Mouse (Mus musculus): ENCODE data around the gene Rpl36a.
"Not testable (repeated sequence)": the region's sequence is repeated elsewhere in the genome, so short reads cannot be mapped to it uniquely, and the experiment has no call there.

The Rpl36a gene

DNA sequence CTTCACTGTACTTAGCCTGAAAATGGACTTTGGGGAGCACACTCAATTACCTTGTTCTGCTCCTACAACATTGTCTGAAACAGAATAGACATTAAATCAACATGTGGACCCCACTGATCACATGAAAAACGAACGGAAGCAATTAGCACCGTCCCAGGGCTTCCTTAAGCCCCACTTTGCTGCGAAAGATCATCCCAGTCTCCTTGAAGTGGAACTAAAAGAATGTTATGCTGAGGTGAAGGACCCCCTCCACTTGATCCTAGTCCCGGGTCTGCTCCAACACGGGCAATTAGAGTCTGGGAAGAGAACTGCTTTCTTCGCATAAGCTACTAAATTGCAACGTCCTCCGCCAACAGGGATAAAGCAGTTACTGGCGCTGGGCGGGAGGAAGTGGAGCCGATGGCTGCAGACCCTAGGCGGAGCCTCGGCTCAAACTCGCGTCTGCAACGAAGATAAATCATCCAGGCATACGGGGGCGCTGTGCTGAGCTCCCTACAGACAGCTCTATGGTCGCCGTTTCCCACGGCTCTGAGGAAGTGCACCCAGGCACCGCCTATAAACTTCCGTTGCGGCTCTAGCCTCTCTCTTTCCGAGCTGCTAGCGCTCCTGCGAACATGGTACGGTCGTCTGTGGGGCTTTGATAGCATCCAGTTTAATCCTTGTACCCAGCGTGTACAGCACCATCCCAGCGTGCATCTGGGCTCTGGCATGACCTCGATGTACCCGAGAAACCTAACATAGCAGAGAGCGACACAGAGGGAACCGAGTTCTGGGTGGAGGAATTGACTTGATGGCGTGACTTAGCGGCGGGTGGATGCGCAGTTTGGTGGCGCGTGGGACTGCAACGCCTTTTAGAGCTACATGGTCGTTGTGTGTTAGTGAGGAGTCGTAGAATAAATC is at the start of gene Rpl36a:
Gene Rpl36a (plus strand): TSS at position 552 of the 900 bp plus-strand sequence.
- peak; percentile 99 for ATAC-seq (ENCODE audit: insufficient number of reproducible peaks, low FRiP score, low TSS enrichment)

DNA sequence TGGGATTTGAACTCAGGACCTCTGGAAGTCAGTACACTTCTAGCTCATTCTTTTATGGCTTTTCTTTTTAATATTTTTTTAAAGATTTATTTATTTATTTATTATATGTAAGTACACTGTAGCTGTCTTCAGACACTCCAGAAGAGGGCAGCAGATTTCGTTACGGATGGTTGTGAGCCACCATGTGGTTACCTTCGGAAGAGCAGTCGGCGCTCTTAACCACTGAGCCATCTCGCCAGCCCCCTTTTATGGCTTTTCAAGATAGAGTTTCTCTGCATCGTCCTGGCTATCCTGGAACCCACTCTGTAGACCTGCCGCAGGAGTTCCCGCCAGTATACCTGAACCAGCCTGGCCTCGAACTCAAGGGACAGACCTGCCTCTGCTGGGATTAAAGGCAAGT is 45.7 kb upstream of the Rpl36a start:
- not testable (repeated sequence) for ATAC-seq (ENCODE audit: insufficient number of reproducible peaks, low FRiP score, low TSS enrichment)

DNA sequence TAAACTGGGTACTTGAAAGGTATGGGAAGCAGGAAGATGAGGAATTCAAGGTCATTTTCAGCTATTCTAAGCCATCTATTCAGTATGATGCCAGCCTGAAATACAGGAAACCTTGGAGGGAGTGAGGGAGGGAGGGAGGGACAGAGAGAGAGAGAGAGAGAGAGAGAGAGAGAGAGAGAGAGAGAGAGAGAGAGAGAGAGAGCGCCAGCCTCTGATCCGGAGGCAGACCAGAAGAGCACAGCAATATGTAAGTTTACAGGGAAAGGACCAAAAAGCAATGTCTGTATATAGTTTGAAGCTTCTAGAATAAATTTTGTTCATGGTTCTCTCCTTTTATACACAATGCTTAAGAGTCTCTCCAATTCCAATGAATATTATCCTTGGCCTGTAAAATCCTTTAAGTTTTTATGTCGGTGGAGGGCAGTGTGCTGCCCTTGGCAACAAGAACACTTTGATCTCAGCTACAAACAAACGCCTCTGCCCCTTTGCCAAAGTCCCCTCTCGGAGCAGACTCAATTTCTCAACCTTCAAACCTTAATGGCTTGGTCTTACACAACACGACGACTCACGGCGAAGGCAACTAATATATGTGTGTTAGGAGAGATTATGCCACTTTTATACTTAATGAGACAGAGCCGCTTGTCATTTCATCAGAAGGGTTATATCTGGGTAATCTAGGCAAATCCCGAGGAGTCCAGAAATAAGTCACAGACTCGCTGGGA is 44.9 kb upstream of the Rpl36a start:
- ATAC-seq (ENCODE audit: insufficient number of reproducible peaks, low FRiP score, low TSS enrichment), result no peak; the same call in 1 of the 2 replicates

DNA sequence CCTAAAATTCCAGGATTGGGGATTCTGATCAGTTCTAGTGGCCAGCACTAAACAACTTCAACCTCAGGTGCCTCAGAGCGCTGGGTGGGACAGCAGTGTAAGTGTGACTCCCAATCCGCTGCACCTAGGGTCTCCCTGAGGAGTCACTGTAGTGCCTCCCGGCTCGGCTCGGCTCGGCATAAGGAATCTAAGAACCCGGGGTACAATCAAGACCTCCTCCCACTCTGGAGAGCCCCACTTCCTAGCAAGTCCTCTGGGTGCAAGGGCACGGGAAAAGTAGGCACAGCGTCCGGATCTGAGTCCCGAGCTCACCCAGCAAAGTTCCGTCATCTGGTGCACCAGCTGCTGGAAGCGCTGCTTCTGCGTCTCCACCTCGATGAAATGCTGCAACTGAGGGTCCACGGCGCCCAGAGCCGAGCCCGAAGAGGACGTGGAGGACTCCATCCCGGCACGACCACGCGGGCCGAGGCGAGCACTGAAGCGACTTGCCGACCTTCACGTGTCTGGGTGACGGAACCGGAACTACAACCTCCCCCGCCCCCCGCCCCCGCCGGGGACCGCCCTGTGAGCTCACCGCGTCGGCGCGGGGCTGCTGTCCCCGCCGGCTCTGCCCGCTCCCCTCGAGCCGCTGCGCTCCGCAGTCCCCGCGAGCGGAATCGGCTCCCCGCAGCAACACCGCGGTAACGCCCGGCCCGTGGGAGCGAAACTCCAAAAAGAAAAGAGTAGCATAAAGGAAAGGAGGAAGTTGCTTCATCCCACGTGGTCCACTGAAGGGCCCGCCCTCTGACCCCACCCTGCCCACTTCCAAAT is 44.1 kb upstream of the Rpl36a start, which contains the start of gene Timm8a1:
Gene Timm8a1 (minus strand): TSS at position 721 of the 810 bp plus-strand sequence.
- peak; percentile 86 for ATAC-seq (ENCODE audit: insufficient number of reproducible peaks, low FRiP score, low TSS enrichment)

DNA sequence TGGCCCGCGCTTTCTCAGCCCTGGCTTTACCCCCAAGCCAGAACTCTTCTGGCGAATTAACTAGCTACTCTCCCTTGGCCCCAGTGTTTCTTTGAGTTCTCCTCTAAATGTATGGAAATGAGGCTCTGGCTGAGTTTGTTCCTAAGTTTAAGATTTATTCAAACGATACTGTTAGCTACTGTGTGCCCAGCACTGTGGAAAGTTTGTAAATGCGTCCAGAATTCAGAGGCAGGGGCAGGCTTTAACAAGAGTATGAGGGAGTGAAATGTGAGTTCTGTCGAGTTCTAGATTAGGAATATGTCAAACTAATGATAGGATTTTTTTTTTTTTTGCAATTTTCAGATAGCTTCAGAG is 43.5 kb upstream of the Rpl36a start:
- no peak for ATAC-seq (ENCODE audit: insufficient number of reproducible peaks, low FRiP score, low TSS enrichment)

DNA sequence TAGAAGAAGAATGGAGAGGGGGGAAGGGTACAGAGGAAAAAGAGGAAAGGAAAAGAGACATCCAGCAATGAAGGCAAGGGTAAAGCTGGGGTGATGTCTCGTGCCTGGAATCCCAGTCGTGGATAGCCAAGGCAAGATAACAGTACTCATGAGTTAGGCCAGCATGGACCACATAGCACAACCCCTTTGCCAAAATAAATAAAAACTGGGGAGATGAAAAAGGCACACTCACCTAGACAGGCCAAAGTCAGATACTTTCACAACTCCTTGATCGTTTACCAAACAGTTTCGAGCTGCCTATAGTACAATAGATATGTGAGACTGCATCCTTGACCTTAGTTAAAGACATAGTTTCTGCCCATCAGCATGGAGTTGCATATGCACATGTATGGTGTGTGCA is 38.1 kb upstream of the Rpl36a start:
- no peak for ATAC-seq (ENCODE audit: insufficient number of reproducible peaks, low FRiP score, low TSS enrichment)

DNA sequence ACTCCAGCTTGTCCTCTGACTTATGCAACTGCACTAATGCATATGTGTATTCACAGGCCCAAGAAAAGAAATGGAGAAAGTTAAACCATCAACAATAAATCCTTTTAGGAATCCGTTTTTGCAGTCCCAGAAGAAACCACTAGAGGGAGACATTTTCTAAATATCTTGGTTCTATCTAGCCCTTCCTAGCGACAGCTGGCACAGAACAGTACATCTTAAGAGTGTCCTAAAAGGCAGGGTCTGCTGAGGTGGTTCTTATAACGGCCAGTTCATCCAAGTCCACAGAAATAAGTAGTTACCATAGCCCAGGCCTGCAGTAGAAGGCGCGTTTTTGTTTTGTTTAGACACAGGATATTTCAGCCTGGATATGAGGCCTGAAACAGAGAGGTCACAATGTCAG is 34.6 kb upstream of the Rpl36a start:
- ATAC-seq (ENCODE audit: insufficient number of reproducible peaks, low FRiP score, low TSS enrichment), result peak; percentile 61; the same call in 1 of the 2 replicates

DNA sequence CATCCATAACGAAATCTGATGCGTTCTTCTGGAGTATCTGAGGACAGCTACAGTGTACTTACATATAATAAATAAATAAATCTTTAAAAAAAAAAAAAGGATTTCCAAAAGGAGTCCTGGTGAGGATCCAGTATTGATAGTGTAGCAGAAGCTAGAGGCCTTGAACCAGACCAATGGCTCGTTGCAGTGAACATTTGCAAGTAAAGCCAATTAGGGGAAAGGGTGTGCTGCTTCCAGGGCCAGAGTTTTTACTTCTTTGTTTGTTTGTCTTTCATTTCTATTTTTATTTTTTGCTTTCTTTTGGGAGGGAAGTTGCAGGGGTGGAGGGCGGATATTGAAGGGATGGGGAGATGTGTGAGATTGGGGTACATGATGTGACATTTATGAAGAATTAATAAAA is 32.1 kb upstream of the Rpl36a start:
- no peak for ATAC-seq (ENCODE audit: insufficient number of reproducible peaks, low FRiP score, low TSS enrichment)

DNA sequence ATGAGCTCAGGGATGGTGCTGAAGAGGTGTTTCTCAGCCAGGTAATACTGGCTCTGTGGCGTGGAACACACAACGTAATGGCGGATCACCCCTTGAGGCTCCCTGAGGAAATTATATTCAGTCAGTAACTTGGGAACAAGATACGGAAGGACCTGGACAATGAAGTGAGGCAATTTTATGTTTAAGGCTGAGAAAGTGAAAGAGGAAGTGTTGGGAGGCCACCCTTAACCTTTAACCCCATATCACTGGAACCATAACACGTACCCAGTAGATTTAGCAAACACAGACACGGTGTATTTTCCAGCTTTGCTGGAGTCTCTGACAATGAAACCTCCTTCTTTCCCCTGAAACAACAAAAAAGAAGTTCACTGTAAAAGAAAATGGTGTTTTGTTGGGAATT is 31.0 kb upstream of the Rpl36a start:
- ATAC-seq (ENCODE audit: insufficient number of reproducible peaks, low FRiP score, low TSS enrichment), result no peak

DNA sequence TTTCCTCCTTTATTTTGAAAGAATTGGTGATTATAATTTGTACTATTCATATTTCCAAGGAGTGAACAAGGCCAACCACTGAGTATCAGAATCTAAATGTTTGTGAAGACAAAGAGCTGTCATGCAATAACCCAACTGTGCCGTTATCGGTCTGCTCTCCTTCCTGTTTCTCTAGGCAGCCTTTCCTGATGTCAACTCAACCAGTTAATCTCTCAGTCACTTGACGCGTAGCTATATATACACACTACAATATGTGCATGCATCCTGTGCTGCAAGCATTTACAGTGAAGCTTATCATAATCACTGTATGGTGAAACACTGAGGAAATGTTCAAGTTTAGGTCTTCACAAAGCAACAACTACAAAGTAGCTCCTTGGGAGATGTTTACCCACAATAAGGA is 21.1 kb upstream of the Rpl36a start:
- ATAC-seq (ENCODE audit: insufficient number of reproducible peaks, low FRiP score, low TSS enrichment), result no peak

DNA sequence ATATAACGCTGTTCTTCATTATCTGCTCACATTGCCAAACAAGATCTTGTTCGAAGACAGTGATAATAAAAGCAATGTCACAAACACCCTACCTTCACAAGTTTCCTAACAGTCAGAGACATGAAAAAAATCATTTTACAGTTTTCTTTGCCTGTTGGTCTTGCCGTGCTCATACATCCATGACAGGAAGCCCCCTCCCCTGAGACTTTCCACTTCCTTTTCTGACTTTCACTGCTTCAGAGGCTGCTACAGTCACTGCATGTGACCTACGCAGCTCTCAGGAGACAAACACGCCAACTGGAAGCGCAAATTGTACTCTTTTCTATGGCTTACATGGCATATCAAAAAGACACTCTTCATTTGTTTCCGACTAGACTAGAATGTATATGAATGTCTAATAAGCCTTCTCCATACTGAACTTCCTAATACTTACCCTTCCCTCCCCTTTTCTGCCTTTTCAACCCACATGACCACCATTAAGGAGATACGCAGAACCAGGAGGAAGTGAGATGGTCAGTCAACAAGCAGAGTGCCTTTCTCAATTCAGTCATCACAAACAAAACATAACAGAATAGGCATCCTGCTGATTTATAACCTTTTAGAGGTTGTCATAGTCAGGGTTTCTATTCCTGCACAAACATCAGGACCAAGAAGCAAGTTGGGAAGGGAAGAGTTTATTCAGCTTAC is 18.8 kb upstream of the Rpl36a start:
- no peak for ATAC-seq (ENCODE audit: insufficient number of reproducible peaks, low FRiP score, low TSS enrichment)

DNA sequence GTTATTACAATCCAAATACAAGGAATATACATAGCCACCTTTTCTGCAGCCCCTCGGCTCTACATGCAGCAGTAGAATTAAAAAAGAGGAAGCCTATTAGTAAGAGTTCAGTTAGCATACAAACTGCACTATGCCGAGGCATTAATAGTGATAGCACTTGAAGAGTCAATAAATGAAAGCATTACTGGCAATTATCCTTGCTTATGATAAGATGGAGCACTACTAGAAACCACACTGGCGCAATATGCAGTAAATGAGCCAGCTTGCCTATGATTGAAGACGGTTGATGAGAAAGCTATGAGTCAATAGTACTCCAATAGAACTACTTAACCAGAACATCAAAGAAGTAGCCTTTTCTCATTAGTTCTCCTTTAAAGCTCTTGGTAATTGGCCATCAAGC is 7.6 kb upstream of the Rpl36a start:
- no peak for ATAC-seq (ENCODE audit: insufficient number of reproducible peaks, low FRiP score, low TSS enrichment)

DNA sequence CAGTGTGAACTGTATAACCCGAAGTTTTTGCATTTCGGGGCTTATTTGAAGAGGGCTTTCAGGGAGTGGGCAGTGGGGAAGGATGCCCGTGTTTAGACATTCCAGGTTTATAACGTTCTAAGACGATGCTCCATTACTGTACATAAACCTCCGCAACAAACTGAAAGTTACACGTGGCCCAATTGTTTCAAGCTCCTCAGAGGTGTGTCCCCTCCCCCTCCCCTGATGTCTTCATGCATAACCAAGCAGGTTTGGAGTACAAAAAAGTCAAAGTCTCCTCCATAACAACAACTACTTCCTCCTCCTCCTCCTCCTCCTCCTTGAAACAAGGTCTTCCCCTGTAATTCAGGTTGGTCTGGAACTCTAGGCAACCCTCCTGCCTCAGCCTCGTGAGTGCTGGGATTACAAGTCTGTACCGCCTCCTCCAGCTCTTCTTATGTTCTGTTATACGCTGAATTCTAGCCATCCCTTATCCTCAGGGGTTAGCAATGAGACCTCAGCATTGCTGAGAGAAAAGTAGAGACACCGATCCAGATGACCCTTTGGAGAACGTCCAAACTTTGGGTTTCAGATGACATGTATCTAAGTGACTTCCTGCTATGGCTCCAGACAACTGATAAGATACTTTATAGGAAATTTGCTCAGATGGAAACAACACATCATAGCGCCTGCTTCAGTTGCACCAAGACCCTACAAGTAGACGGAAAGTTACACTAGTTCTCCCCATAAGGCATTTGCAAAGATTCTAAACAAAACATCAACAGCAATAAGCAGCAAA is 4.7 kb upstream of the Rpl36a start:
- ATAC-seq (ENCODE audit: insufficient number of reproducible peaks, low FRiP score, low TSS enrichment), result no peak

DNA sequence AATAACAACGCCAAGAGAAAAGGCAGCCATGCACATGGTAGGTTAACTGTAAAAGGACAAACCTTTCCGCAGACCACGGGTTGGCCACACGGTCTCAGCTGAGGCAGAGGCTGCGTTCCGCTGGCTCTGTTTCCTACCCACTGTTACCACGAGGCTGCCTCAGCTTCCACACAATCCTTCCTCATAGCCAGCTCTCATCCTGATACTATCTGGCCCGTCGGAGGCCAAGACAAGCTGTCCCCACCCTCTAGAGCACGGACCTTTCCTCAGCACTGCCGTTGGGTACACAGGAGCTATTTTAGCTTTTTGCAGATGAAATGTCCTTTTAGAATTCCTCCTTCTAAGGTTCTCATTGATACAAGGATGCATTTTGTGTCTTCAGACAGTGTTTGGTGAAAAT is 3.2 kb upstream of the Rpl36a start:
- no peak for ATAC-seq (ENCODE audit: insufficient number of reproducible peaks, low FRiP score, low TSS enrichment)

DNA sequence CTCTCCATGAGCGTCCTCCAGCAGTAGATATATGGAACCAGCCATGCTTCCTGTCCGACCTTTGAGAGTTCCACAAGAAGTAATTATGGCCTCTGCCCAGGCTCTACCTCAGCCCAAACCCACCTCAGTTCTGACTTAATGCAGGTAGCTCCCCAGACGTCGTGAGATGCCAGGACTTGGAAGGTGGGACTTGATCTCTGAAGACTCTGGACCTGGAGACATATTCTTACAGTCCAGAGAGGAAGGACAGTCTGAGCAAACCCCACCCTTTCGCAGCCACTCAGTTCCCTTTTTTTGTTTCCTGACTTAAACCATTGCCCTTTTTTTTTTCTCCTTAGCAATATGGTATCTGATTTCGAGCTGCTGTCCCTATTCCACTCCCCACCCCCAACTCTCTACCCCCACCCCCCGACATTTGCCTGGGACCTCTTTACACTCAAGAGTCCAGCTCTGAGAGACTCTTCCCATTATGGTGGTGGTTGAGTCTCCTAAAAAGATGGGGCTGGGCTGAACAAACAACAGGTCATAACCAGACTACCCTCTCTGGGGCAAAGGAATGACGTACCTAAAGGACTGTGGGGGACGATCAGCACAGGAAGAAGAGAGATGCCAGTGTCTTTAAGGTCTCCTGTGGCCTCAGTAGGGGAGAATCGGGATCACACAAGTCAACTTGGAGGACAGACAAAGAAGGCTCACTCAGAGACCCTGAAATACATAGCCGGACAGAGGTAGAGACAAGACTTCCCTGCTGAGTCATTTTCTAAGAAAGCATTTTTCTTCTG is 2.4 kb upstream of the Rpl36a start, which contains the start of gene Btk:
Gene Btk (minus strand): TSS at position 683 of the 782 bp plus-strand sequence.
- ATAC-seq (ENCODE audit: insufficient number of reproducible peaks, low FRiP score, low TSS enrichment), result no peak

DNA sequence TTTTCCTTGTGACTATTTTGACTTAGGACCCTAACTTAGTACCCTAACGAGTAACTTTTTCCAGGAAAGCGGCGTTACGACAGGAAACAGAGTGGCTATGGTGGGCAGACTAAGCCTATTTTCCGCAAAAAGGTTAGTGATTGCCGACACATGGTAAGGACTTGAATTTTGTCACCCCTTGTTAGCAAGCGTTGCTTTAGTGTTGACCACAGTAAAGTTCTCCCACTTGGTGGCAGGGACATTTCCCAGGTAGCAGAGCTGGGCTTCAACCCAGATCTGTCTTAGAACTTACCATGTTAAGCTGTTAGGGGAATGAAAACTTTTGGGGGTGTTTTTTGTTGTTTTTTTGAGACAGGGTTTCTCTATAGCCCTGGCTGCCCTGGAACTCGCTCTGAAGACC is 993 bp downstream of the Rpl36a start:
- ATAC-seq (ENCODE audit: insufficient number of reproducible peaks, low FRiP score, low TSS enrichment), result no peak

DNA sequence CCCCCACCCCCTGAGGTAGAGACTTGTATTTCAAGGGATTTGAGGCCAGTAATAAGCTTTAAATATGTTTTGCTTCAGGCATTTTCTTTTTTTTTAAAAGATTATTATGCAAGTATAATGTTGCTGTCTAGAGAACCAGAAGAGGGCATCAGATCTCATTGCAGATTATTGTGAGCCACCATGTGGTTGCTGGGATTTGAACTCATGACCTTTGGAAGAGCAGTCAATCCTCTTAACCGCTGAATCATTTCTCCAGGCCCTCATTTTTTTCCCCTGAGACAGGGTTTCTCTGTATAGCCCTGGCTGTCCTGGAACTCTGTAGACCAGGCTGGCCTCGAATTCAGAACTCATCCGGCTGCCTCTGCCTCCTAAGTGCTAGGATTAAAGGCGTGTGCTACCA is 2.8 kb downstream of the Rpl36a start:
- no peak for ATAC-seq (ENCODE audit: insufficient number of reproducible peaks, low FRiP score, low TSS enrichment)

DNA sequence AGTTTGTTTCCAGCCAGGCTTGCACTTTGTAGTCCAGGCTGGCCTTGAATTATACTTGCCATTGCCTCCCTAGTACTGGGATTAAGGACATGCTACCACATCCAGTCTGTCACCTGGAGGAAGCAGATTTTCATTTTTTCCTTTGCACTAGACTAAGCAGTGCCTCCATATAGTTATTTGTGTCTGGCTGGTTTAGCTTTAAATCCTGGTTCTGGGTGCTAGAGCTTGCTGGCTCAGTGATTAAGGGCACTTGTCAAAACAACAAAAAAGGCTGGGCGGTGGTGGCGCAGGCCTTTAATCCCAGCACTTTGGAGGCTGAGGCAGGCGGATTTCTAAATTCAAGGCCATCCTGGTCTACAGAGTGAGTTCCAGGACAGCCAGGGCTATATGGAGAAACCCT is 3.5 kb downstream of the Rpl36a start:
- ATAC-seq (ENCODE audit: insufficient number of reproducible peaks, low FRiP score, low TSS enrichment), result no peak

DNA sequence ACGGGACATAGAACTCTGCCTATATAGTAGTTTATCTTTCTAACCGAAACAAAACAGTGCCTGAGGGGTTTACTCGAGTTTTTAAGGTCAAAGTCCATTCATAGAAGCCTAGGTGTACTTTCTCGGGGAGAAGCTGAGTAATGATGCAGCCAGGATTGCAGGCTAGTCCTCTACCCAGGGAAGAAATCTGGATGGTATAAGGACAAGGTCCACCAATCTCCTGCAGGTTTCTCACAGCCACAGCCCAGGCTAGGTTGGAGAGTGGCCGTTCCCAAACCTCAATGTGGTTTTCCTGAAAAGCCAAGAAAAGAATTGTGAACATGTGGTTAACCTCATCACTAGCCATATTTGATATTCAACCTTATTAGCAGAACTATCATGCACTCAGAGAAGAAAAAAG is 4.4 kb downstream of the Rpl36a start:
- ATAC-seq (ENCODE audit: insufficient number of reproducible peaks, low FRiP score, low TSS enrichment), result no peak
